Mouse (Mus musculus) layer of hippocampus, adult 6 months (tissue): ENCODE data around the gene A830005F24Rik. TPM values are rescaled to one million over a fixed set of nuclear protein-coding genes. Genes with fewer than 3 reads are reported as not detected.

Source experiments
- long read RNA-seq, 2 experiments: library from polyadenylated mRNA; unstranded; transcript quantifications; one replicate each; pipeline ENCODE4 v2.0.0; 2019 to 2020
- microRNA-seq: library from miRNA; unstranded; fragments of <30 nt; microRNA quantifications from one replicate; pipeline ENCODE4 v1.2.0, GENCODE M21; 2020
- polyA plus RNA-seq: library from polyadenylated mRNA; unstranded; fragments of <200 nt; fragmentation: Nextera tagmentation; gene quantifications from 2 replicates; pipeline ENCODE4 v1.2.3, GENCODE M21; 2021

Gene A830005F24Rik
- polyA plus RNA-seq = 1.4 and 1.8 TPM in 2 replicates
- long read RNA-seq, experiment 1 = 0 reads
- long read RNA-seq, experiment 2, partial matches to known transcripts = 0 of 2 reads
- long read RNA-seq, experiment 2, other reads (novel, unspliced or antisense) = 0 of 2 reads

GRCm38 (mm10) chr13:48513003-48513929 lies at the start of gene A830005F24Rik, which contains the start of gene Zfp169:
Gene A830005F24Rik, plus strand, starts transcription at chr13:48513570.
Gene Zfp169, minus strand, starts transcription at chr13:48513451.

Small RNA genes within 50 kb of the gene (microRNA-seq; reads per million reads assigned to microRNA genes)
- gene Gm24111 = not detected
- 322 reads per million, percentile 70 among the genes with 10 or more reads in this experiment for gene Mirlet7a-1
- gene Mirlet7d = 22,104 reads per million, percentile 98 among the genes with 10 or more reads in this experiment
- not detected for gene Mirlet7f-1

Other genes starting within 250 kb of the A830005F24Rik start
- 7.7 and 9.8 TPM in 2 replicates for gene Zfp169, start 119 bp upstream of the A830005F24Rik start, polyA plus RNA-seq
- gene Ptpdc1, start 112.1 kb downstream of the A830005F24Rik start, polyA plus RNA-seq = 8.1 and 8.6 TPM in 2 replicates
- gene Barx1, start 149.4 kb downstream of the A830005F24Rik start, polyA plus RNA-seq = not detected in 2 replicates